Mouse (Mus musculus): ENCODE measurements at regions not wholly inside any gene's neighbourhood (a gene's known extent, or its start where the extent isn't known, plus 50 kb on each side); places are given as distances from the start of the nearest gene placed in this dataset.

- H3K4me3 ChIP-seq (ENCODE audit: insufficient read depth, low read depth, low read length) = no peak overlapping the region
- H3K4me1 ChIP-seq (ENCODE audit: control insufficient read depth, insufficient read depth, low read length) = no peaks in the 10 kb centered on the region
- H3K27me3 ChIP-seq (replicated peaks; ENCODE audit: control insufficient read depth, insufficient read depth, low read length) = no peaks in the 10 kb centered on the region
- no peak overlapping the region for H3K27ac ChIP-seq (ENCODE audit: insufficient read depth, low read depth, low read length)
- TF ChIP-seq POLR2A (IDR thresholded peaks at IDR 0.05; ENCODE audit: low read depth, low read length) (no peak), CTCF (conservative IDR thresholded peaks at IDR 0.05; ENCODE audit: insufficient read depth, insufficient read length, low read depth, low read length) (no peak)
- no peaks in the 10 kb centered on the region for H3K36me3 ChIP-seq (ENCODE audit: control insufficient read depth, insufficient read depth, low read length)
- WGBS = 45% methylated on average over 5 of the region's 5 CpGs
- peak; percentile 59 for DNase-seq
Measured at GRCm38 (mm10) chr2:136648606-136649005, 64.6 kb upstream of the Snap25 start.

GRCm38 (mm10) chr2:136650721-136651120 is 62.5 kb upstream of the Snap25 start:
- no peak for DNase-seq
- WGBS = 89% methylated on average over 1 of the region's 1 CpGs
- no peaks in the 10 kb centered on the region for H3K36me3 ChIP-seq (ENCODE audit: control insufficient read depth, insufficient read depth, low read length)

DNA sequence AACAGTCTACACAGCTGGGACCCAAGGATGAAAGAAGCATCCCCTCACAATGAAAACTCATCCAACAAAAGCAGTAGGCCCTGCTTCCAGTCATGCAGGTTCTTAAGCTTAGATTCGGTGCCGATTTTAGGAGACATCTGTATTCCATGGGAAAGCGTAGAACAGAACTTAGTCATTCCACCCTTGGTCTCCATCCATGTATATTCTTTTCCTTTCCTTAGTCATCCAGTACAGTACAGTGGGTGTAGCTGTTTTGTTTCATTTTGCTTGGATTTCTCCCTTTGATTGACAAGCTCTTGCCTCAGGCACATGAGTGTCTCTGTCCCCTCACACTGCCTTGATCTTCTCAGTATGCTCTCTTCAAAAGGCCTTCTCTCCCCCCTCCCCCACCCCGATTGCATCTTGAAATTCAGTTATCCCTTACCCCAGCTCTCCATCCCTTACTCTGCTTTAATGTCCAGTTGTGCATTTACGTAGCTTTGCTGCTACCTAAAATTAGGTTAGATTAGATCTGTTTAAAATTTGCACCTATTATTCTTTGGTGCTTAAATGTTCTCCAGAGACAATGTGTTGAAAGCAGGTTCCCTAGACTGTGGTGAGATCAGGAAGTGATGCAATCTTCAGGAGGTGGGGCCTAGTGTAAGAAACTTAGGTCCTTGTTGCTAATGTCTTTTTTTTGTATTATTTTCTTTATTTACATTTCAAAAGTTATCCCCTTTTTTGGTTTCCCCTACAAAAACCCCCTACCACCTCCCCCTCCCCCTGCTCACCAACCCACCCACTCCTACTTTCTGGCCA is 60.8 kb upstream of the Snap25 start:
- Histone ChIP-seq H3K27me3 (replicated peaks; ENCODE audit: control insufficient read depth, insufficient read depth, low read length) (no peaks in the 10 kb centered on the region), H3K27ac (ENCODE audit: insufficient read depth, low read depth, low read length) (no peak overlapping the region), H3K36me3 (ENCODE audit: control insufficient read depth, insufficient read depth, low read length) (no peaks in the 10 kb centered on the region), H3K4me1 (ENCODE audit: control insufficient read depth, insufficient read depth, low read length) (no peaks in the 10 kb centered on the region), H3K4me3 (ENCODE audit: insufficient read depth, low read depth, low read length) (no peak overlapping the region)
- no peak for DNase-seq
- 90% methylated on average over 5 of the region's 5 CpGs for WGBS
- TF ChIP-seq POLR2A (IDR thresholded peaks at IDR 0.05; ENCODE audit: low read depth, low read length) (no peak), CTCF (conservative IDR thresholded peaks at IDR 0.05; ENCODE audit: insufficient read depth, insufficient read length, low read depth, low read length) (no peak)

More at GRCm38 (mm10) chr2:136650721-136651120, 62.5 kb upstream of the Snap25 start:
- Histone ChIP-seq H3K27me3 (replicated peaks; ENCODE audit: control insufficient read depth, insufficient read depth, low read length) (no peaks in the 10 kb centered on the region), H3K4me3 (ENCODE audit: insufficient read depth, low read depth, low read length) (no peak overlapping the region), H3K27ac (ENCODE audit: insufficient read depth, low read depth, low read length) (no peak overlapping the region), H3K4me1 (ENCODE audit: control insufficient read depth, insufficient read depth, low read length) (no peaks in the 10 kb centered on the region)
- no peak for TF ChIP-seq CTCF (conservative IDR thresholded peaks at IDR 0.05; ENCODE audit: insufficient read depth, insufficient read length, low read depth, low read length)
- no peak for TF ChIP-seq POLR2A (IDR thresholded peaks at IDR 0.05; ENCODE audit: low read depth, low read length)

Data from kidney, adult 2 months (tissue).